Mouse (Mus musculus): ENCODE data around the gene Aifm1.
A peak's percentile ranks its signal among the peaks of the same experiment; 100 is the strongest.

Aifm1 gene

DNA sequence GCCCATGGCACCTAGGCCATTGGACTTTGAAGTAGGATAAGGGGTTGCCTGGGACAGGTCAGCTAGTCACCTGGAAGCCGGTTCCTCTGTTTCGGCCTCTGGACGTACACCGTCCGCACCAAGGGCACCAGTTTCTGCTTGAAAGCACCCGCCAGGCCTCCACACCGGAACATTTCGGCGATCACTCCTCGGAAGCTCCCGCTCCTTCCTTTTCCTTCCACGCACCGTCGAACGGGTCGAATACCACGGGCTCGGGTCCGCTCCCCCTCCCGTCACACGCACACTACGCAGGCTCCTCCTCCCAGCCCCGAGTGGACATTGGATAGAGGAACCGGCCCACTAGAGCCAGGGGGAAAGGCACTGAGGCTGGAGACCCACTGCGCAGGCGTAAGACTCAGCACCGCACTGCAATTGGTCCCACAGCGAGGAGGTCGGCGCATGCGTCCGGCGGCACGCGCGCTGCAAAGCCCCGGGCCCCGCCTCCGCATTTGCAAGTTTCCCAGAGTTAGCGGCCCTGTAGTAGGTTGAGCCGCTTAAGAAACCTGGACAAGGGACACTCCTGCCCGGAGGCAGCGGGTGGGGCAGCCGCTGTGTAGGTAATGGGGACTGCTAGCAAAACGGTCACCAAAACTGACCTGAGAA is at the start of gene Aifm1:
TSS of gene Aifm1 (minus strand) at position 398 of the 642 bp plus-strand sequence.
- DNase-seq (ENCODE audit: inconsistent ontology term) = peak; percentile 95

DNA sequence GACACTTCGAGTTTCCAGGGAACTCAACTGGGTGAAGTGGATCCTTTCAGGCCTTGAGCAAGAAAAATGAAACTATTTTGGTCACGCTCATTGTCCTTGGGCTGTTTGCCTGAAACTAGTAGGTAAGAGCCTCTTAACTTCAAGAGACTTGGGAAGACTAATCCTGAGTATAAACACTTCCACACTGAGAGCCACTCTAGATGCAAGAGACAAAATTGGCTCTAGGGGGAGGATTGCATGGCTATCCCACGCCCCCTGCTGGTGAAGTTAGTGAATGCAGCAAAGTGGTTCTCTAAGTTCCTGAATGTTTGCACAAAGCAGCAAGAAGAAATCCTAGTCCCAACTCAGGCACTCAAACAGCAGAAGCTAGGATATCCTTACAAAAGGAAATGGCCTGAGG is 18.8 kb upstream of the Aifm1 start:
- peak; percentile 37 for DNase-seq (ENCODE audit: inconsistent ontology term)

DNA sequence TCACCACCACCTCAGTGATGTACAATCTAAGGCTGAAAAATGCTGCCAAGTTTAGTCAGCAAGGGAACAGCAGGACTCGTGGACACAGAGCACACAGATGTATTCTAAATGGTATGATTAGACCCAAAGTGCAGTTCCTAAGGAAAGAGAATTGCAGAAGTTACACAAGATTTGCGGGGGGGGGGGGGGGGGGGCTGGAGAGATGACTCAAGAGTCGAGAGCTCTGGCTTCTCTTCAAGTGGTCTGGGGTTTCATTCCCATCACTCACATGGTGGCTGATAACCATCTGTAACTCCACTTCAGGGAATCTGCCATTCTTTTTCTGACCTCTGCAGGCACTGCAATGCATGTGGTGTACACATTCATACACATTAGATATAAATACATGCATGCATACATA is 13.1 kb upstream of the Aifm1 start:
- DNase-seq (ENCODE audit: inconsistent ontology term) = no peak

DNA sequence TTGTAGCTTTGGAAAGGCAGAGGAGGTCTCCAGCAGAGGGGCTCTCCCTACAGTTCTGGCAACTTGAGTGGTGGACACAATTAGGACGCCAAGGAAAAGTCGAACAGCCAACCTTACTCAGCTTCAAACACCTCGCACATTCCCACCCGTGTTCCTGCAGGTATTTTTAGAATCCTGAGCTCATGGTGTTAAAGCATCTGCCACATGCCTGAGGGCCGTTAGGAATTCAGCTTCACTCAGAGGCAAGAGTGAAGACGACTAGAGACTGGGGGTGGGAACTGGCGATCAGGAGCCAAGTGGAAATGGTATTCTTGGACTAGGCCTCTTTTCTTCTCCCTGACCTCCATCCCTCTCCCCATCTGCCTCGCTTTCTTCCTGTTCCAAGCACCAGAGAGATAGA is 12.5 kb upstream of the Aifm1 start:
- DNase-seq (ENCODE audit: inconsistent ontology term) = no peak

DNA sequence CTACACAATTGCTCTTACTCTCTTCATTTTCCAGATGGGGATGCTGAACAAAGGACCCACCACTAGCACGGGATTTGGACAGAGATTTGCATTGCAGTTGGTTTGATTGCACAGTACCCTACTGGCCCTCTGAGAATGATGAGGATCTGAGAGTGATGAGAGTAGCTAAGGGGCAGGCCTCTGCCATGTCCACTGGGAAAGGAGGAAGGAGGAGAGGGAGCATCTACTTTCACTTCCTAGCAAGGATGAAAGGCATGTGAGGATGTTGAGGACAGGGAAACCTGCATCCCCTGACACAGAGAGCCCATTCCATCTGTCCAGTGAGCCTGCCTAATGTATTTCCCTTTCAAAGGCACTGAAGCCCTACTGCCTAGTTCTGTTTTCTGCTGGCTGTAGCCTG is 12.0 kb upstream of the Aifm1 start:
- DNase-seq (ENCODE audit: inconsistent ontology term) = no peak

DNA sequence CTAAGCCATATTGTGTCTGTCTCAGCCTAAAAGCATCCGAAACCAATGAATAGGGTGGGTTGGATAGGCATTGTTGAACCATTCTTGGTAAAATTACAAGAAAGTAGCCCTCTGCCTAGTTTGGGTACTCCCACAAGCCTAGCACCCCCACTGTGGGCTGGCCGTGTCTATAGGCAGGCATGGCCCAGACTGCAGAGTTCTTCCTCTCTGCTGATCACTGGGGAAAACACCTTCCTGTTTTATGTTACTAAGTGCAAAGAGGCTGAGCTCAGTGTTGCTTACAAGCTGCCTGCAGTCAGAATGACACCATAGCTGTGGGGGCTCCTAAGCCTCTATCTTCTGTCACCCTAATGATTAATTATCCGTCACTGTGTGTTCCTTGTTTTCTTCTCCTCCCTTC is 10.1 kb upstream of the Aifm1 start:
- no peak for DNase-seq (ENCODE audit: inconsistent ontology term)

DNA sequence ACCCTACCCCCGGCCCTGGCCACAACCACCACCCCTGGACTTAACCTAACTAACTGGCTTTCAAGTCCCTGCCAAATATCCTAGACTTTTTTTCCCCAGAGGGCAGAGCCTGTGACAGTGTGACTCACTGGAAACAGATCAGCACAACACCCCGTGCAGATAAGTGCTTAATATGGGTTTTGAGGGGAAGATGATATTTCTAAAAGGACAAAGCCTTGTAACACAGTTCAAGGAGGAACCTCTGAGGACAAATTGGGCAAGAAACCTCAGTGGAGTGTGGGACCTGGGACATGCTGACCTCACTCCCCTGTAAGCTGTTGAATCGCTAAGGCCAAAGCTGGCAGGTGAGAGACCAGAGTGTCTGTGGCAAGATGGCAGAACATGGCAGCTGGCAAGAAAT is 8.3 kb upstream of the Aifm1 start:
- DNase-seq (ENCODE audit: inconsistent ontology term) = no peak

DNA sequence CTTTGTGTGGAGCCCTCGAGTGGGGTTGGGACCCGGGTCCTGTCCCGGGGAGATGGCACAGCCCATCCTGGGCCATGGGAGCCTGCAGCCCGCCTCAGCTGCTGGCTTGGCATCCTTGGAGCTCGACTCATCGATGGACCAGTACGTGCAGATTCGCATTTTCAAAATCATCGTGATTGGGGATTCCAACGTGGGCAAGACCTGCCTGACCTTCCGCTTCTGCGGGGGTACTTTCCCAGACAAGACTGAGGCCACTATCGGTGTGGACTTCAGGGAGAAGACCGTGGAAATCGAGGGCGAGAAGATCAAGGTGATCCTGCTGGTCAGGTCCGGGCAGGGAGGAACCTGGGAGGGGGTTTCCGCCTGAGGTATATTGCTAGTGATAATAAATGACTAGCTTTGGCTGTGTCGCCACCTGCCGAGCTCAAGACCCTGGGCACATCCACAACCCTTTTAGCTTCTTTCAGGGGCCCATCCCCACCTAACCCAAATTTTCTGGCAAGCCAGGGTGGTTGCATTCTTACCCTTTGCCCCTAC is 6.3 kb upstream of the Aifm1 start:
- no peak for DNase-seq (ENCODE audit: inconsistent ontology term)

DNA sequence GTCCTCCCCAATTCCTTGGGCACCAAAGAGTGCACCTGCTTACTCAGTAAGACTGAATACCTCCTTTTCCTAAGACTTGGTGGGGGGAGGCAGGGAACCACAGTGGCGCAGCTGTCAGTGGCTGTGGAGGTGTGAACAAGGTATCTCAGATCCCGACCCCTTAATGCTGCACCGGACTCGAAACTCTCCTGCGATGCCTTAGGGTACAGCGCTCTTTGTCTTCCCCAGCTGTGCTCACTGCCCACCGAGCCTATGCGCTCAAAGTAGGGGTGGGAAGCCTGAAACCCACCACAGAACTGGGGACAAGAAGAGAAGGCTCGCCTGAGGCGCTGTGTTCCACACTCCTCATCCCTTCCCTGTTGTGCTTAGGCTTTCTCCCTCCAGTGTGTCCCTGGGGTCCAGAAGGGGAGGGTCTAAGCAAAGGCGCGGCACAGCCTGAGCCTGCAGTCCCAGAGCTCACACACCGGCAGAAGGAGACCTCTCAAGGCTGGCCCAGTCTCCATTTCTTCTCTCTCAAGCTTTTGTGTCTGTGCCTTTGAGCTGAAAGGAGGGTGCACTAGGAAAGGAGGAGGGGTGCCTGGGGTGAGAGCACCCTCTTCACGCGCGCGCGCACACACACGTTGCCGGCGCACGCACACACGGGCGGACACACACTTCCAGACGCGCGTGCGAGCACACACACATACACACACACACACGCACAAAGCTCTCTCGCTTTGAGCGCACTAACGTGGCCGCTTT is 5.6 kb upstream of the Aifm1 start, which contains the start of gene Rab33a:
TSS of gene Rab33a (plus strand) at position 478 of the 741 bp plus-strand sequence.
- no peak for DNase-seq (ENCODE audit: inconsistent ontology term)

DNA sequence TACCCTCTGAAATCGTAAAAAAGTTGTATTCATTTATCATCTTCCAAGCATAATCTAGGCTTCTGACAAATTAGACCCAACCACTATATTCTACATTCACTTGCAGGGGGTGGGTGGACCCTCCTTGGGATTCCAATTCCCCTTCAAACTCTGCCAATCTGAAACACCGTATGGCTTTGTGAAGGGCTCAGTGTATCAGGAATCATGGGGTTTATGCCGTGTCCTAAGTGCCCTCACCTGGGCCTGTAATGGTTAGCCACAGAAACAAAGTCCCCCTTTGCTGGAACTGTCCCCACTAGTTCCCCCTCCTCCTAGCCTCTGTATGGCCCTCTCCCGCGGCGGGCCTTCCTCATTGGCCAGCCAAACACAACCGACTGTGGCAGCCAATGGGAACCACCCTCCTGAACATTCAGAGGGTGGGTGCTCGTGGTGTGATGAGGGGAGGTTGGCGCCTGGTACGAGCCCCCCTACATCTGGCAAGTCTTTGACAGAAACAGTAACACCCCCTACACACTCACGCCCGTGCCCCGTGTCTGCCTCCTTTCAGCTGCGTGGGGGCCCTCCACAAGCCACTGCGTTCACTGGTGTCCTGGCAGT is 4.9 kb upstream of the Aifm1 start:
- DNase-seq (ENCODE audit: inconsistent ontology term) = no peak

DNA sequence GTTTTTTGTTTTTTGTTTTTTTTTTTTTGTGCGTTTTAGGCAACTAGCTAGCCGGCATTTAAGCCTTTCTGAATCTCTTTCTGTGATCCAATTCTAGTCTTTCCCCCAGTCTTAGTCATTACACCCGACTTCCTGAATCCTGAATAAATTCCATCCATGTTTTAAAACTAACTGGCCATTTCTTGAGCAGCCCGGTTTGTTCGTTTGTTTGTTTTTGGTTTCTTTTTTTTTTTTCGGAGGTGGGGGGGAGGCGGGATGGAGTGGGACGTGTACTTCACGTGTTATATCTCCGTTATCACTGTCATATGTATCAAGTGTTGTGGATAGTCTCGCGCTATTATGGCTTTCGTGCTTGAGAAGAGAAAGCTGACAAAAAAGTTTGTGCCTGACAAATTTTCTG is 461 bp upstream of the Aifm1 start:
- DNase-seq (ENCODE audit: inconsistent ontology term) = peak; percentile 67

DNA sequence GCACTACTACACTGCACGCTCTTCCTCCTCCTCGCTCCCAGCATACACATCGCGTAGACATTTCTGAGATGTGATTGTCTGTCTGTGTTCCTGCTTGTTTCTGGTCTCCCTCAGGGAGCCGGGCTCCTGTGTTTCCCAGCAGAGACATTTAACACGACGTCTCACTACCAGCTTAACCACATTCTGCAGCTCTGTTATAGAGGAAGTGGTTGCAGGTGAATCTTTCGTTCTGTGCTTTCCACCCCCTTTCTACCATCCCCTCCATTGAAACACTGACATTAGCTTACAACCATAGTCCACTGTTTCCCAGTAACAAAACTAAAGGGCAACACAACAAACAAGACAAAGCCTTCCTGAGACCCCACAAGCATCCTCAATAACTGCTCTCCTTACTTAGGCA is 19.6 kb downstream of the Aifm1 start:
- no peak for DNase-seq (ENCODE audit: inconsistent ontology term)

DNA sequence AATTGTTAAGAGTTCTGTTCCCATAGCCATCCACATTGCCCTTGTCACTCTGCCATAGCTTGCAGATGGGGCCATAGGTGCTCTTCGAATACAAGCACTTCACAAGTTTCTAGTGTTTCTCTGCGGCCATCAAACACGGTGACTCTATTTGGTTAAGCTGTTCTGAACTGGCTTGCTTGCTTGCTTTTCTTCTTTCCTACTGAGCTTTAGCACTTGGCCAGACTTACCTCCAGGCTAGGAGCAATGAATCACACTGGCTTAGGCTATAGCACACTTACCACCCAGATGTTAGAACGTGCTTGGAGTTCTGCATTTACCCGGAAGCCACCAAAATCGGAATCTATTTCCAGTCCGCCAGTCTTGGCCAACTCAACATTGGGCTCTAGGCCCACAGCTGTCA is 31.7 kb downstream of the Aifm1 start:
- no peak for DNase-seq (ENCODE audit: inconsistent ontology term)

DNA sequence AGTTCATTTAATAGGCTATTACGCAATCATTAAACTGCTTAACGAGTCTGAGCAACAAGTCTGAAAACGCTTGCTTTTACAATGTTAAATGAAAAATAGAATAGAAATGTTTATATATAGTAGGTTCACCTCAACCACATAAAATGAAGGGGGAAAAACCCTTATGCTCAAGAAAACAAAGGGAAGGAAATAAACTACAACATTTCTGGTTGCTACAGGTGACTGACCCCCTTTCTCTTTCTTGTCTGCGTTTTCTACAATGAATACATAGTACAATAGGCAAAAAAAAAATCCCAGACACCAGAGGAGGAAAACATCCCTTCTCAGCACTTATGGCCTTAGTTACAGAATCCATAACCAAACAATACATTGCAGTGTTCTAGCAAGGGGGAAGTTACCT is 32.3 kb downstream of the Aifm1 start:
- no peak for DNase-seq (ENCODE audit: inconsistent ontology term)

DNA sequence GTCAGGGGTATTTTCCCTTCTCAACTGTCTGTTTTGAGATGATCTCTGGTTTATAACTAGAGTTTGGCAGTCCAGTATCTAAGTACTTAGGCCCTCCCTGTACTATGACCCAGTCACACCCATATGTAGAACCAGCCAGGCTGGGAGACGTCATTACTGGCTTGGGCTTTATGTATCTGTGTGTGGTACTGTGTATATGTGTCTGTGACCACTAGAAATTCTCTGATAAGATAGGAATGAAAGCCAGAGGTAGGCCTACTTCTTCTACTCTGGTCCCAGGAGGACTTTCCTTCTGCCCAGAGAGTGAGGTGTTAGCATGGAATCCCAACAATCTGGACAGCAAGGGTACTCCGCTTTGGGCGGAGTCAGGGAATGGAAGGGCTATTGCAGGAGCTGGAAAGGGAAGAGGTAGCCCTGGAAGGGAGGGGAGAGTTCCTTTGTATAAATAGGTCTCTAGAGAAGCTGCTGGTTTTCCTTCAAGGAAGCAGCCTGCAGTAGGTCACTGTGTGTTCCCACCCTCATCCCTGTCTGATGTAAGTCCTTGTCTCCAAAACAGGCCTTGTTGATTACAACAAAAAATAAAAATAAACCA is 45.9 kb downstream of the Aifm1 start:
- DNase-seq (ENCODE audit: inconsistent ontology term) = no peak

DNA sequence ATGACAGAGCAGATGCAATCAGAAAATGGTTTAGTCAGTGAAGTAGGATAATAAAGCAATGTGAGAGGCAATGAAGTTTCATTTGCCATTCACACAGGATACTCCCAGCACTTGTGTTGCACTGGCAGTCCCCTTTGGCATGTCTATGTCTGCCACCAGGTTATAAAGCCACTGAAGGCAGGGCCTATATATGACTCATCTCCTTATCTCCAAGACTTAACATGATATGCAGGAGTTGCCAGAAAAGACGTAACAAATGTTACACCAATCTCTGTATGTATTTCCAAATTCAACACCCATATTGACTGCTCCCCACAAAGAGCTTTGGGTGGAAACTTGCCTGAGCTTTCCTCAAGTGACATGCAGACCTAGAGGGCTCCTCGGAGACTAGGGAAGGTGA is 47.2 kb downstream of the Aifm1 start:
- no peak for DNase-seq (ENCODE audit: inconsistent ontology term)

DNA sequence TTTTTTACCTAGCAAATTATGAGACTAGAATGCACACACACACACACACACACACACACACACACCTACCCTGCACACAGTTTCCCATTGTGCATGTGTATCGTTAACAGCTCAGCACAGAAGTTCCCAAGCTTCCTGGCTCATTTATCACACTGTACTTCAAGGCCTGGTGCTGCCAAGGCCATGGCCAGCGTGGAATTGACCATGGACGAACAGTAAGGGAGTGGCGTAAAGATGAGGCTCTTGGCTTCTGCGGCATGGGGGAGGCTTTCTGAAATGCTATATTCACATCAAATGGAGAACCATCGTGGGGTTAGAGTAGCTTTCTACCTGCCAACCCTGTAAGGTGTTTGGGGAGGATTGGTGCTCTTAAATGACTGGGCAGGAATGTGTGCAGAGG is 48.9 kb downstream of the Aifm1 start:
- DNase-seq (ENCODE audit: inconsistent ontology term) = no peak

DNA sequence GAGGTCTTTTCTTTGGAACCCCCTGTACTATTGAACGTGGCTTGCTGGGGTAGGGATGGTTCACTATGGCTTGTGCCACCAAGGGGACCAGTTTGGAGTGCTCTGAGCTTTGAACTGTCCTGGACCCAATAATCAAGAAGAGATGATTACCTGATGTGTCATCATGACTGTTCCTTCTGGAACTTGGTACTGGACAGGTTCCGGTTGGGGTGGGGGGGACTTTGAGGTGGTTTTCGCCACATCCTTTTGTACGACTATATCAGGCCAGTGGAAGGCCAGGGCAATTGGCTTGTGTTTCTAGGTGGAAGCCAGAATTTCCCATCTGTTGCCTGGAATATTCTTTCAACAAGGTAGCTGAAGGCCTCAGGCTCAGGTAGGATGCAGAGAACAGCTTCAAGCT is 49.7 kb downstream of the Aifm1 start:
- DNase-seq (ENCODE audit: inconsistent ontology term) = no peak

DNA sequence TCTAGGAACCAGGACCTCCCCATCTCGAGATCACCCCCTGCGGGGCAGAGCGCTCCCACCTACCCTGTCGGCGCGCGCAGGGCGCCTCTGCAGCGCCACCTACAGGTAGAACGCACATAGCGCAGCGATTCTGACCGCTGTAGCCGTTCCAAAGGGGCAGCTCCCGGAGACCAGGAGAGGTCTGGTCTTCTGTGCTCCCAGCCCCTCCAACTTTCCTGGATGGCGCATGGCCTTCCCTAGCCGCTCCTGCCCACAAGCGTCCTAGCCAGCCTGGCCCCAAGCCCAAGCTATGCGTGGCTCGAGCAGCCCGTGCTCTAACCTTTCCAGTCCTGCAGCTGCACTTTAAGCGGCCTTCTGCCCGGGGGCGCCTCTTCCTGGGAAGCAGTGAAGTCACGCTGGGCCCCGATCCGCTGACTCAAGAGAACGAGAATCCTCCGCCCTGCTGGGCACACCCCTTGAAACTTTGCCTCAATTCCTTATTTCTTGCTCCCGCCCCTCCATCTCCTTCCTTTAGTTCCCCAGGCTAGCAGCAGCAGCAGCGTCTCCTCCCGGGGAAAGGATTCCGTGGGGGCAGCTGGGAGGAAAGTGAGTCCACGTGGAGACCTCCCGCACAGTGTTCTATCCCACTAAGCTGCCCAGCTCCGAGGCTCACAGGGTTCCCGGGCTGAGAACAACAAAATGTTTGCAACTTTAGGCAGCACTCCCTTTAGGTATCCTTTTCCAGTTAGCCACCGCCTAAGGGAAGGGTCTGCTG is 50.4 kb downstream of the Aifm1 start, which contains the start of gene Elf4:
TSS of gene Elf4 (minus strand) at position 379 of the 754 bp plus-strand sequence.
- DNase-seq (ENCODE audit: inconsistent ontology term) = peak; percentile 61

DNA sequence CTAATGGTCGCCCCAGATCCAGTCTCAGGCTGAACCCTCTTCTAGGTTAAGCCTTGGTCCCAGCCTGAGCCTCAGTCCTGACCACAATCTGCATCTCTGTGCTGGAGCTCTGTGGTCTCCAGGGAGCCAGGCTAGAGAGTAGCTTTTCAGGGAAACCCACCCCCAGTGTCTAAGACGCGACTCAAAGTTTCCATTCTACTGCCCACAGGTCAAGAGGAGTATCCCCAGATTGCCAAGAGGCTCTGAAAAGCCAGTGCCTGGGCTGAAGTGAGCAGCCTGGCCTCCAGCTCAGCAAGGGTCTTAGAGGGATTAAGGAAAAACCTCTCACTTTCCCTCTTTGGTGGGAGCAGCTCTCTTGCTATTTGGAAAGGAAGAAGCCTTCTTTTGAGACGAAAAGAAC is 51.1 kb downstream of the Aifm1 start:
- DNase-seq (ENCODE audit: inconsistent ontology term) = no peak

DNA sequence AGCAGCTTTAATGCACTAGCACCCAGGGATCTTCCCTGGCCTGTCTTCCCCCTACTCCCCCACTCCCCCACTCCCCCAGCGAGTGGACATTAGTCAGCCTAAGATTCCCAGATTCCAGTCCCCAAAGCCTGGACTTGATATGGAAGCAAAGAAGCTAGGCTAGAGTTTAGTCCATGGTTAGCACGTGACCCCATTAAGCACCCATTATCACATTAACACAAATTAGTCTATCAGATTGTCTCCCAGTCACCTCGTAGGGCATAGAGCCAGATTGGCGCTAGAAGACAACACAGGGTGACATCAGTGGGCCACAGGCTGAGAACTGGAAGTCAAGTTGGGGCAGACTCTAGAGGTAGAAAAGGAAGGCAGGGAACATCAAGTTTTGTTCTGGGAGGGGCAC is 52.4 kb downstream of the Aifm1 start:
- DNase-seq (ENCODE audit: inconsistent ontology term) = no peak

DNA sequence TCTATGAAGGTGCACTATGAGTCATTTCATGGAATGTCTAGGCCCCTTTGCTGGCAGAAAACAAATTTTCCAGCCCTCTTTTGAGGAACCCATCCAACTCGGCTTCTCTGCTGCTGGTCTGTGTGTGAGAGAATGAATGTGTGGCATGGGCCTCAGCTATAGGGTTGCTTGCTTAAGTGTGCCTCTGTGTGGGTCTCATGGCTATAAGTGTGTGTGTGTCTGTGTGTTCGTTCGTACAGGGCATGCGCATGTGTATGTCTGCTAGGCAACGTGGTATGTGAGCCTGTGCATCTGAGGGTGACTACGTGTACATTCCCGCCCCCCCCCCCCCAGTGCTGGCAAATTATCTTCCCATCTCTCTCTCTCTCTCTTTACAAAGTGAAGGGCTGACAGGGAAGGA is 52.9 kb downstream of the Aifm1 start:
- no peak for DNase-seq (ENCODE audit: inconsistent ontology term)
